Mouse (Mus musculus) midbrain, embryonic 10.5 days (tissue): Measurements from ENCODE around the gene Steap3. TPM values are rescaled to one million over a fixed set of nuclear protein-coding genes. Genes with fewer than 3 reads are reported as not detected.
"Not testable (repeated sequence)": the region's sequence is repeated elsewhere in the genome, so short reads cannot be mapped to it uniquely, and the experiment has no call there.

Source experiments
- DNase-seq: peaks from one replicate; pipeline ENCODE4 v3.0.0-alpha.2; 2017; ENCODE audit warnings: low spot score
- H3K27ac ChIP-seq: fragments of 300-500 bp; sonication (generic); replicated peaks from 2 replicates; pipeline ENCODE4 v1.5.1; 2016; ENCODE audit warnings: mild to moderate bottlenecking
- H3K27me3 ChIP-seq: fragments of 300-500 bp; sonication (generic); 2 replicates; pipeline ENCODE4 v1.6.1; 2016; ENCODE audit warnings: low read depth, mild to moderate bottlenecking; ENCODE audit not compliant: poor library complexity, severe bottlenecking
- H3K36me3 ChIP-seq: fragments of 300-500 bp; sonication (generic); 2 replicates; pipeline ENCODE4 v1.6.1; 2016; ENCODE audit warnings: mild to moderate bottlenecking, moderate library complexity
- H3K4me1 ChIP-seq: fragments of 300-500 bp; sonication (generic); 2 replicates; pipeline ENCODE4 v1.6.1; 2016
- H3K4me3 ChIP-seq: fragments of 300-500 bp; sonication (generic); 2 replicates; pipeline ENCODE4 v1.5.1; 2016; ENCODE audit warnings: mild to moderate bottlenecking, moderate library complexity
- H3K9me3 ChIP-seq: fragments of 300-500 bp; sonication (generic); replicated peaks from 2 replicates; pipeline ENCODE4 v1.6.1; 2016; ENCODE audit warnings: mild to moderate bottlenecking
- WGBS: fragments of 180-500 bp; shearing (Covaris S2); methylation state at CpG from one replicate; pipeline ENCODE4 v1.1.7; 2016; 5-methylcytosine and 5-hydroxymethylcytosine counted together
- polyA plus RNA-seq: library from polyadenylated mRNA; unstranded; fragments of >200 nt; fragmentation: Nextera tagmentation; extraction: Ambion mirVana; gene quantifications from 2 replicates; pipeline ENCODE4 v1.2.1, GENCODE M21; 2016

Gene Steap3
- 3.4 and 3.5 TPM in 2 replicates for polyA plus RNA-seq

DNA sequence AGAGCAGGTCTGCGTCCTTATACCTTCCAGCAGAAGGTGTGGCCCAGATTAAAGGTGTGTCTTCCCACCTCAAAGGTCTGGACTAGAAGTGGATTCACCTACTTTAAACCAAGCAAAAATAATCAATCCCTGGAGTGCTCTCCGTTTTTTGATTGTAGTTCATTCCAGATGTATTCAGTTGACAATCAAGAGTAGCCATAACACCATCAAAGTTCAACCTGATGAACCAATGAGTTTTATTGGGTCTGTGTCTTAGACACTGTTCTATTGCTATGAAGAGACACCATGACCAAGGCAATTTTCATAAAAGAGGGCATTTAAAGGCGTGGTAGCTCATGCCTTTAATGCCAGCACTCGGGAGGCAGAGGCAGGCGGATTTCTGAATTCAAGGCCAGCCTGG lies at the start of gene Steap3:
Steap3 (minus strand) TSS at position 101 of the 400 bp plus-strand sequence.
- no peaks in the 10 kb centered on the region for H3K9me3 ChIP-seq
- H3K36me3 ChIP-seq: no peaks in the 10 kb centered on the region
- DNase-seq: no peak
- H3K27me3 ChIP-seq: no peaks in the 10 kb centered on the region
- no peak within 1 kb of the TSS for H3K4me3 ChIP-seq
- 0 out of 2 replicates have a peak, but pooled peaks cover 3% of the 10 kb centered on the region for H3K4me1 ChIP-seq
- H3K27ac ChIP-seq: no peak within 1 kb of the TSS
- 92% methylated on average over 5 of the region's 5 CpGs for WGBS

DNA sequence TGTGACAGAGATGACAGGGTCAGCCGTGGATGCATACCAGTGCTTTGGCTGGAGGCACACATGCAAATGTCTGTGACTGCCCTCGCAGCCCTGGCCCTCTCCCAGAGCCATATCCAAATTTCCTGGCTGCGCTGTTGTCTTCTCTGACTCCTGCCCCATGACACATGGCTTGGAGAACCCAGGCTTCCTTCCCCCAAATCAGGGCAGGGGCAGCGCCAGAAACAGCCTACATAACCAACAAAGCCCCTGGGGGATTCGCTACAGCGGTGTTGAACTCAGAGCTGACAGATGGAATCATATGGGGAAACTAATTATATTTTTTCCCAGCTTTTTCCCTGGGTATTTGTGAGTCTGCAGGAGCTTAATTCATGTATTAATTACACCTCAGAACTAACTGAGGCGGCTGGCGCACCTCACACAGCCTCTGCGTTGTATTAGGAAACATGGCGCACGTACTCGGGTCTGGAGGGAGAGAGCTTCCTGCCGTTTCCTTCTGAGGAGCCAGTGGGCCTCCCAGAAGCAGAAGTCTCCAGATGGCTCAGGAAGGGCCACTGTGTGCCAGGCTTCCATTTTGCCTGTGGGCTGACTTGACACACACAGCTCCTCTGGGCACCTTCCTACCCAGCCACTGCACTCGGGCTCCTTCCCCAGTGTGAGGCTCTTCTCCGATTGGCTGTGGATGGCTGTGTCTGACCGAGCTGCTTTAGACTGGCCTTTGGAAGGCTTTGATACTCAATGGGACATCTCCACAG lies 48.9 kb upstream of the Steap3 start:
- Histone ChIP-seq H3K4me3 (no peak overlapping the region), H3K36me3 (no peaks in the 10 kb centered on the region), H3K27me3 (no peaks in the 10 kb centered on the region), H3K4me1 (no peaks in the 10 kb centered on the region), H3K27ac (no peak overlapping the region), H3K9me3 (no peaks in the 10 kb centered on the region)
- 89% methylated on average over 16 of the region's 16 CpGs for WGBS
- DNase-seq: no peak

DNA sequence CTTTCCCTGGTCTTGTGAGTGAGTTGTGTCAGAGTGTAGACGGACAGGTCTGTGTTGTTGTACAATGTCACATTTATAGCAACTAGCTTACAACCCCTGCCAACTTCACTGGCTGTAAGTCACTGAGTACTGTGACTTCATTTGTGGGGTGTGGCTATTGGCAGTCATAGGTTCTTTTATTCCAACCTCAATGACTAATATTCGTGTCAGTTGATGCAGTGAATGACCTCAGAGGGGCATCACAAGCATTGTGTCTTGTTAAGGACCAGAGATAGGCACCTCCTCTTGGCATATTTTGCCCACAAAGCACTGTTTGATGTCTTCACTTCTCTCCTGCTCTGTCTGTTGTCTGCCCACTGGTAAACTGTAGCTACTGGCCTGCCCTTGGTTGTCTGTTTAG lies 33.3 kb upstream of the Steap3 start:
- 69% methylated on average over 2 of the region's 2 CpGs for WGBS

DNA sequence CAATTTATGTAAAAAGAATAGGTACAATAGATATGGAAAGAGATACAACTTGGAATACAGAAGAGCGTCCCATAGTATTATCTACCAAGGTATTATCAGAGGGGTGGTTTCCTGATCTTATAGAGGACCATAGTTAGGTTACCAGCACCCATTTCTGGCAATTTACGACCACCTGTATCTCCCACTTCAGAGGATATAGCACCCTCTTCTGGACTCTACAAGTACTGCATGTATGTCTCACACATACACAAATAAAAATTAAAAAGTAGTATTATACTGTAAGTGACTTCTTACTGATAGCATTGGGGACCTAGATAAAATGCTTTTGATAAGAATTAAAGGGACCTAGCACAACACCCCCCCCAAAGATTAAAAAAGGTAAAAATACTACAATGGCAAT lies 24.4 kb upstream of the Steap3 start:
- WGBS: 88% methylated on average over 2 of the region's 2 CpGs

More for the DNA sequence above, 33.3 kb upstream of the Steap3 start:
- Histone ChIP-seq H3K4me3 (no peak overlapping the region), H3K36me3 (no peaks in the 10 kb centered on the region), H3K27ac (no peak overlapping the region), H3K4me1 (no peaks in the 10 kb centered on the region), H3K9me3 (no peaks in the 10 kb centered on the region), H3K27me3 (no peaks in the 10 kb centered on the region)
- DNase-seq: no peak

DNA sequence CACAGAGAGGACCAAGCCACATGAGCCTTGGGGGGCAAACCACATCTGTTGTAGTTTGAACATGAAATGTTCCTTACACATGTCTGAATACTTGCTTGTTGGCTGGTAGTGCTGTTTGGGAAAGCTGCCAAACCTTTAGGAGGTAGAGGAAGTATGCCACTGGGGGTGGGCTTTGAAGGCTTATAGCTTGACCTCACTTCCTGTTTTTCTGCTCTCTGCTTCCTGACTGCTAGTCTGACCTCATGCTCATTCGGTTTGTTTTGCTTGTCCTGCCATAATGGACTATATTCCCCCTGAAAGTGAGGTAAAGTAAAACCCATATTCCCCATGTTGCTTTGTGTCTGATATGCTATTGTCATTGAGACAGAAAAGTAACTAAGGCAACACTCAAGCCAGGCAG lies 21.3 kb upstream of the Steap3 start:
- H3K9me3 ChIP-seq: no peaks in the 10 kb centered on the region; the same call in 1 of the 2 replicates
- H3K4me3 ChIP-seq: no peak overlapping the region
- H3K36me3 ChIP-seq: no peaks in the 10 kb centered on the region
- H3K27me3 ChIP-seq: no peaks in the 10 kb centered on the region
- no peak overlapping the region for H3K27ac ChIP-seq
- H3K4me1 ChIP-seq: no peaks in the 10 kb centered on the region
- DNase-seq: no peak
- WGBS: 88% methylated on average over 1 of the region's 1 CpGs

More for the DNA sequence above, 24.4 kb upstream of the Steap3 start:
- no peaks in the 10 kb centered on the region for H3K4me1 ChIP-seq
- H3K27ac ChIP-seq: no peak overlapping the region
- H3K4me3 ChIP-seq: no peak overlapping the region
- no peaks in the 10 kb centered on the region for H3K36me3 ChIP-seq
- peaks cover 4% of the 10 kb centered on the region; the same call in 1 of the 2 replicates for H3K9me3 ChIP-seq
- DNase-seq: no peak
- H3K27me3 ChIP-seq: no peaks in the 10 kb centered on the region

GRCm38 (mm10) chr1:120291709-120292108 lies 19.2 kb upstream of the Steap3 start:
- Histone ChIP-seq H3K27ac (no peak overlapping the region), H3K4me3 (no peak overlapping the region), H3K9me3 (no peaks in the 10 kb centered on the region; the same call in 1 of the 2 replicates), H3K27me3 (no peaks in the 10 kb centered on the region), H3K4me1 (peaks cover 9% of the 10 kb centered on the region; the same call in 1 of the 2 replicates), H3K36me3 (no peaks in the 10 kb centered on the region)
- 92% methylated on average over 3 of the region's 3 CpGs for WGBS
- DNase-seq: no peak

- Histone ChIP-seq H3K4me1 (peaks cover 9% of the 10 kb centered on the region; the same call in 1 of the 2 replicates), H3K27ac (no peak overlapping the region), H3K4me3 (no peak overlapping the region), H3K36me3 (no peaks in the 10 kb centered on the region), H3K9me3 (no peaks in the 10 kb centered on the region; the same call in 1 of the 2 replicates), H3K27me3 (no peaks in the 10 kb centered on the region)
- DNase-seq: no peak
- WGBS: 73% methylated on average over 2 of the region's 2 CpGs
These were observed 17.3 kb upstream of the Steap3 start for GRCm38 (mm10) chr1:120289843-120290242.

GRCm38 (mm10) chr1:120287679-120288078 lies 15.2 kb upstream of the Steap3 start:
- Histone ChIP-seq H3K27me3 (no peaks in the 10 kb centered on the region), H3K36me3 (no peaks in the 10 kb centered on the region), H3K4me1 (peaks cover 9% of the 10 kb centered on the region; the same call in 1 of the 2 replicates), H3K27ac (no peak overlapping the region), H3K9me3 (no peaks in the 10 kb centered on the region), H3K4me3 (no peak overlapping the region)
- no peak for DNase-seq
- WGBS: 61% methylated on average over 4 of the region's 4 CpGs

DNA sequence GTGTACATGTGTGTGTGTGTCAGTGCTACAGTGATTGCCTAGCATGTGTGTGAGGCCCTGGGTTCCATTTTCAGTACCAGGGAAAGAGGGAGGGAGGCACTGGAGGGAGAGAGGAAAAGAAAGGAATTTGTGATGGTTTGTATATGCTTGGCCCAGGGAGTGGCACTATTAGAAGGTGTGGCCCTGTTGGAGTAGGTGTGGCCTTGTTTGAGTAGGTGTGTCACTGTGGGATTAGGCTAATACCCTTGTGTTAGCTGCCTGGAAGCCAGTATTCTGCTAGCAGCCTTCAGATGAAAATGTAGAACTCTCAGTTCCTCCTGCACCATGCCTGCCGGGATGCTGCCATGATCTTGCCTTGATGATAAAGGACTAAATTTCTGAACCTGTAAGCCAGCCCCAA lies 3.6 kb upstream of the Steap3 start:
- not testable (repeated sequence) for H3K27ac ChIP-seq, H3K36me3 ChIP-seq, H3K9me3 ChIP-seq, H3K4me3 ChIP-seq, H3K27me3 ChIP-seq, H3K4me1 ChIP-seq, DNase-seq
- 80% methylated on average over 1 of the region's 1 CpGs for WGBS

GRCm38 (mm10) chr1:120275224-120275623 lies 2.7 kb upstream of the Steap3 start:
- Histone ChIP-seq H3K27me3 (no peaks in the 10 kb centered on the region), H3K4me1 (no peaks in the 10 kb centered on the region), H3K36me3 (no peaks in the 10 kb centered on the region), H3K27ac (no peak overlapping the region), H3K4me3 (no peak overlapping the region), H3K9me3 (no peaks in the 10 kb centered on the region)
- no peak for DNase-seq
- WGBS: 86% methylated on average over 3 of the region's 3 CpGs

GRCm38 (mm10) chr1:120270882-120271281 lies 1.6 kb downstream of the Steap3 start:
- 0 out of 2 replicates have a peak, but pooled peaks cover 3% of the 10 kb centered on the region for H3K4me1 ChIP-seq
- H3K36me3 ChIP-seq: no peaks in the 10 kb centered on the region
- 79% methylated on average over 3 of the region's 3 CpGs for WGBS
- H3K27ac ChIP-seq: no peak overlapping the region
- no peak for DNase-seq
- H3K4me3 ChIP-seq: no peak overlapping the region
- H3K9me3 ChIP-seq: no peaks in the 10 kb centered on the region
- peaks cover 6% of the 10 kb centered on the region for H3K27me3 ChIP-seq

GRCm38 (mm10) chr1:120270115-120270514 lies 2.4 kb downstream of the Steap3 start:
- DNase-seq: no peak
- no peaks in the 10 kb centered on the region for H3K36me3 ChIP-seq
- peaks cover 14% of the 10 kb centered on the region for H3K27me3 ChIP-seq
- peaks cover 8% of the 10 kb centered on the region for H3K4me1 ChIP-seq
- H3K4me3 ChIP-seq: no peak overlapping the region
- H3K9me3 ChIP-seq: no peaks in the 10 kb centered on the region
- 0 out of 2 replicates have a peak overlapping the region, but pooled peaks have one; percentile 33 for H3K27ac ChIP-seq
- 79% methylated on average over 7 of the region's 7 CpGs for WGBS

DNA sequence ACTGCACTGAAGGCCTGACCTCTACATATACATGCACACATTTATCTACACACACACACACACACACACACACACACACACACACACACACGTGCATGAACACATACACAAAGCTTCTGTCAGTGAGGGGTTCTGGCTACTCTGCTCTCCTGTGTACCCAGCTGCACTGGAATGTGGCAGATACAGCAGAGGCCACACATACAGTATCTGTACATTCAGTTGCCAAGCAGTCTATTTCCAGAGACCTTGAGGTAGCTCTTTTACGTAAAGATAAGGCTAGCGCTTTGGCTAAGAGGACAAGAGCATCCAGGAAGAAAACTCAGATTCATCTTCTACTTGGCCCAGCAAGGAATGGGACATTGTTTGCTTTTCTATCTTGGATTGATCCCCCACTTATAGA lies 4.9 kb downstream of the Steap3 start:
- 92% methylated on average over 3 of the region's 3 CpGs for WGBS
- Histone ChIP-seq H3K27ac (no peak overlapping the region), H3K27me3 (peaks cover 35% of the 10 kb centered on the region), H3K9me3 (no peaks in the 10 kb centered on the region), H3K4me1 (peaks cover 16% of the 10 kb centered on the region), H3K4me3 (no peak overlapping the region), H3K36me3 (no peaks in the 10 kb centered on the region)
- DNase-seq: no peak
